8 mouse cellular contexts compared by ENCODE assay signal in genomic region chr4:32351236-32351635, GRCm38 (mm10).
DNase-seq lines count a peak whose midpoint lies in the region; ATAC-seq and TF ChIP-seq lines count a peak whose summit lies in the region.

No protein-coding gene starts in this region.

- WGBS in lung, embryonic 14.5 days, result 42% methylated on average over 10 of the region's 10 CpGs
- WGBS in embryonic facial prominence, embryonic 11.5 days, result 8% methylated on average over 10 of the region's 10 CpGs
- 3% methylated on average over 10 of the region's 10 CpGs for WGBS in hindbrain, embryonic 13.5 days

- no peaks in the 10 kb centered on the region for H3K36me3 ChIP-seq in lung, embryonic 14.5 days (ENCODE audit: insufficient read depth)
- no peaks in the 10 kb centered on the region for H3K36me3 ChIP-seq in embryonic facial prominence, embryonic 11.5 days (replicated peaks; ENCODE audit: control insufficient read depth, insufficient read depth, low read depth, low read length)
- H3K36me3 ChIP-seq in hindbrain, embryonic 13.5 days, result no peaks in the 10 kb centered on the region

- no peak; the same call in 1 of the 2 replicates for ATAC-seq in lung, embryonic 14.5 days (ENCODE audit: insufficient read depth)
- peak; percentile 82 for ATAC-seq in embryonic facial prominence, embryonic 11.5 days (replicated peaks; ENCODE audit: insufficient number of reproducible peaks, low FRiP score, low TSS enrichment, low read depth)
- ATAC-seq in hindbrain, embryonic 13.5 days (ENCODE audit: low FRiP score), result peak; percentile 53

- H3K4me2 ChIP-seq in lung, embryonic 14.5 days, result no peak overlapping the region
- H3K4me2 ChIP-seq in embryonic facial prominence, embryonic 11.5 days (ENCODE audit: low read depth, low read length), result no peak overlapping the region
- H3K4me2 ChIP-seq in hindbrain, embryonic 13.5 days, result peak overlapping the region; percentile 35

- no peaks in the 10 kb centered on the region for H3K27me3 ChIP-seq in lung, embryonic 14.5 days (ENCODE audit: insufficient read depth, low read length)
- H3K27me3 ChIP-seq in embryonic facial prominence, embryonic 11.5 days (ENCODE audit: control insufficient read depth, insufficient read depth, low read length), result no peaks in the 10 kb centered on the region
- H3K27me3 ChIP-seq in hindbrain, embryonic 13.5 days, result no peaks in the 10 kb centered on the region

- H3K9me3 ChIP-seq in lung, embryonic 14.5 days (ENCODE audit: low read depth, low read length), result no peaks in the 10 kb centered on the region
- H3K9me3 ChIP-seq in embryonic facial prominence, embryonic 11.5 days (replicated peaks; ENCODE audit: control insufficient read depth, low read length), result no peaks in the 10 kb centered on the region
- no peaks in the 10 kb centered on the region for H3K9me3 ChIP-seq in hindbrain, embryonic 13.5 days

- no peak for TF ChIP-seq CTCF in lung, embryonic 14.5 days (IDR thresholded peaks at IDR 0.05; ENCODE audit: low read depth)

- H3K27ac ChIP-seq in lung, embryonic 14.5 days (ENCODE audit: low read depth), result peak overlapping the region; percentile 47; the same call in 1 of the 2 replicates
- H3K27ac ChIP-seq in embryonic facial prominence, embryonic 11.5 days (replicated peaks; ENCODE audit: low read depth, low read length), result no peak overlapping the region; the same call in 1 of the 2 replicates
- H3K27ac ChIP-seq in hindbrain, embryonic 13.5 days, result peak overlapping the region; percentile 58

- peaks cover 14% of the 10 kb centered on the region; the same call in 1 of the 2 replicates for H3K4me1 ChIP-seq in lung, embryonic 14.5 days (ENCODE audit: insufficient read depth)
- peaks cover 6% of the 10 kb centered on the region for H3K4me1 ChIP-seq in embryonic facial prominence, embryonic 11.5 days (ENCODE audit: control insufficient read depth, insufficient read depth, low read length)
- H3K4me1 ChIP-seq in hindbrain, embryonic 13.5 days (replicated peaks), result peaks cover 52% of the 10 kb centered on the region

- no peak for DNase-seq in lung, embryonic 14.5 days
- no peak for DNase-seq in lung, postnatal 10 days
- peak; percentile 43 for DNase-seq in embryonic facial prominence, embryonic 11.5 days (ENCODE audit: low spot score)
- peak; percentile 77 for DNase-seq in naive thymus-derived CD4-positive, alpha-beta T cell, adult 2 months (ENCODE audit: low read depth)
- DNase-seq in spleen, postnatal 36 days (ENCODE audit: low spot score in 2 of 2), result no peak
- DNase-seq in left cerebral cortex, adult 11 months (ENCODE audit: low spot score), result no peak
- no peak for DNase-seq in layer of hippocampus, adult 9-11 months

- no peak overlapping the region for H3K4me3 ChIP-seq in lung, embryonic 14.5 days (ENCODE audit: low read depth, low read length)
- no peak overlapping the region for H3K4me3 ChIP-seq in embryonic facial prominence, embryonic 11.5 days (ENCODE audit: low read depth, low read length)
- no peak overlapping the region for H3K4me3 ChIP-seq in hindbrain, embryonic 13.5 days

- no peak overlapping the region for H3K9ac ChIP-seq in lung, embryonic 14.5 days
- 0 out of 2 replicates have a peak overlapping the region, but pooled peaks have one; percentile 10 for H3K9ac ChIP-seq in embryonic facial prominence, embryonic 11.5 days (replicated peaks; ENCODE audit: low read length)
- H3K9ac ChIP-seq in hindbrain, embryonic 13.5 days, result no peak overlapping the region

Comparison
In these comparisons a context has a peak if more than half of its experiments do, and no peak if none do; other contexts are left out.
1. DNase-seq: peak in embryonic facial prominence, embryonic 11.5 days (single experiment) and naive thymus-derived CD4-positive, alpha-beta T cell, adult 2 months (single experiment); none in lung, embryonic 14.5 days (single experiment), lung, postnatal 10 days (single experiment), spleen, postnatal 36 days (0 of 2), left cerebral cortex, adult 11 months (single experiment) and layer of hippocampus, adult 9-11 months (single experiment).